Mouse (Mus musculus) embryonic facial prominence, embryonic 14.5 days (tissue): ENCODE results near the gene CN725425. TPM values are rescaled to one million over a fixed set of nuclear protein-coding genes. Genes with fewer than 3 reads are reported as not detected.
A peak's percentile ranks its signal among the peaks of the same experiment; 100 is the strongest.

ENCODE experiments used
- ATAC-seq: fragments of 200-750 bp; cut with Nextera tagmentation; 2 replicates; pipeline ENCODE4 v1.8.0; 2017; ENCODE audit warnings: low read depth, moderate number of reproducible peaks, moderate TSS enrichment
- DNase-seq: peaks from one replicate; pipeline ENCODE4 v3.0.0-alpha.2; 2015; ENCODE audit warnings: low spot score
- H3K27ac ChIP-seq: fragments of 300-500 bp; sonication (generic); replicated peaks from 2 replicates; pipeline ENCODE4 v1.5.1; 2014; ENCODE audit warnings: low read depth, mild to moderate bottlenecking, low read length, moderate library complexity
- H3K27me3 ChIP-seq: fragments of 300-500 bp; sonication (generic); replicated peaks from 2 replicates; pipeline ENCODE4 v1.6.1; 2014; ENCODE audit warnings: low read length; ENCODE audit not compliant: control insufficient read depth, insufficient read depth
- H3K36me3 ChIP-seq: fragments of 300-500 bp; sonication (generic); 2 replicates; pipeline ENCODE4 v1.6.1; 2014; ENCODE audit warnings: low read length, mixed read lengths; ENCODE audit not compliant: control insufficient read depth, insufficient read depth
- H3K4me1 ChIP-seq: fragments of 300-500 bp; sonication (generic); 2 replicates; pipeline ENCODE4 v1.6.1; 2014; ENCODE audit warnings: antibody characterized with exemption, low read length; ENCODE audit not compliant: control insufficient read depth, insufficient read depth
- H3K4me2 ChIP-seq: fragments of 300-500 bp; sonication (generic); 2 replicates; pipeline ENCODE4 v1.6.1; 2014; ENCODE audit warnings: low read depth, mild to moderate bottlenecking, low read length, moderate library complexity, mixed read lengths
- H3K4me3 ChIP-seq: fragments of 300-500 bp; sonication (generic); 2 replicates; pipeline ENCODE4 v1.5.1; 2014; ENCODE audit warnings: low read depth, mild to moderate bottlenecking, low read length
- H3K9ac ChIP-seq: fragments of 300-500 bp; sonication (generic); 2 replicates; pipeline ENCODE4 v1.6.1; 2014; ENCODE audit warnings: low read depth, mild to moderate bottlenecking, low read length, moderate library complexity, mixed read lengths
- H3K9me3 ChIP-seq: fragments of 300-500 bp; sonication (generic); 2 replicates; pipeline ENCODE4 v1.6.1; 2016; ENCODE audit warnings: low read length; ENCODE audit not compliant: control insufficient read depth
- whole genome bisulfite sequencing: fragments of 180-500 bp; shearing (Covaris S2); extraction: QIAGEN DNeasy Blood & Tissue Kit; methylation state at CpG from one replicate; pipeline ENCODE4 v1.1.7; 2014; 5-methylcytosine and 5-hydroxymethylcytosine counted together
- polyA plus RNA-seq: library from polyadenylated mRNA; unstranded; fragments of >200 nt; fragmentation: Nextera tagmentation; extraction: Ambion mirVana; gene quantifications from 2 replicates; pipeline ENCODE4 v1.2.1, GENCODE M21; 2014

The CN725425 gene
- polyA plus RNA-seq, 1 experiment from 2014 or later: not detected

- WGBS: 63% methylated on average over 4 of the region's 4 CpGs
- H3K4me2 ChIP-seq: no peak overlapping the region
These were observed 28.0 kb upstream of the CN725425 start for GRCm38 (mm10) chr15:91171332-91171731.

GRCm38 (mm10) chr15:91172193-91172592 lies 27.1 kb upstream of the CN725425 start:
- Histone ChIP-seq H3K9ac (no peak overlapping the region), H3K4me1 (peaks cover 13% of the 10 kb centered on the region; the same call in 1 of the 2 replicates), H3K27ac (no peak overlapping the region), H3K9me3 (no peaks in the 10 kb centered on the region), H3K4me3 (no peak overlapping the region), H3K27me3 (no peaks in the 10 kb centered on the region), H3K4me2 (no peak overlapping the region), H3K36me3 (no peaks in the 10 kb centered on the region)
- DNase-seq: peak; percentile 72
- no peak; the same call in 1 of the 2 replicates for ATAC-seq
- 44% methylated on average over 4 of the region's 4 CpGs for WGBS

More at GRCm38 (mm10) chr15:91171332-91171731, 28.0 kb upstream of the CN725425 start:
- Histone ChIP-seq H3K9me3 (no peaks in the 10 kb centered on the region), H3K36me3 (no peaks in the 10 kb centered on the region), H3K27me3 (no peaks in the 10 kb centered on the region), H3K4me3 (no peak overlapping the region), H3K9ac (no peak overlapping the region), H3K4me1 (peaks cover 13% of the 10 kb centered on the region; the same call in 1 of the 2 replicates), H3K27ac (0 out of 2 replicates have a peak overlapping the region, but pooled peaks have one; percentile 16)
- no peak for DNase-seq
- ATAC-seq: no peak

DNA sequence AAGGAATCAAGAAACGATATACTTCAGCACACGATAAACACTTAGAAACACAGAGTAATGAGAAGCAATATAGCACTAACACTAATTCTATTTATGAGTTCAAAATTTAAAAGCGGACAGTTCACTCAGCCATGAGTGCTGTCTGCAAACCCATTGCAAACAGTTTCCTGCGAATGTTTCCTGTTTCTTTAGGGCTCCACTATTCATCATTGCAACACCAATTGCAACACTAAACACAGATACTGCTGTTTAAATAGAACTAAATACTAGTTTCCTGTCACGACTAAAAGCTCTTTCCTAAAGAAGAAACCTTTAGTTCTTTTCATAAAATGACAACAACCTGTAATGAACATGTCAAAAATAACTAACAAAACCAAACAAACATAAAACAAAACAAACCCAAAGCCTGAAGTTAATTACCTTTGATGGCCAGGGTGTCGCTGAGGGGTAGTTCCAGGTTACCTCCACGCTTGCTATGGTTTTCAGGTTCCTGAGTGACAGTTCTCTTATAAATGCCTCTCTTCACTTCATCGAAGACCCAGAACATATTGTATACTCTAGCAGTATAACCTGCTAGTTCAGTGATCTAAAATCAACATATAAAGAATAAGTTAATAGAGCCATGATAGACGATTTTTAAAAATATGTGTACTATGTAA lies 20.5 kb upstream of the CN725425 start:
- no peaks in the 10 kb centered on the region for H3K27me3 ChIP-seq
- H3K27ac ChIP-seq: no peak overlapping the region
- no peak for DNase-seq
- no peaks in the 10 kb centered on the region for H3K36me3 ChIP-seq
- no peaks in the 10 kb centered on the region for H3K9me3 ChIP-seq
- no peak overlapping the region for H3K4me3 ChIP-seq
- ATAC-seq: no peak
- H3K9ac ChIP-seq: no peak overlapping the region
- no peak overlapping the region for H3K4me2 ChIP-seq
- 70% methylated on average over 9 of the region's 9 CpGs for WGBS
- H3K4me1 ChIP-seq: no peaks in the 10 kb centered on the region

DNA sequence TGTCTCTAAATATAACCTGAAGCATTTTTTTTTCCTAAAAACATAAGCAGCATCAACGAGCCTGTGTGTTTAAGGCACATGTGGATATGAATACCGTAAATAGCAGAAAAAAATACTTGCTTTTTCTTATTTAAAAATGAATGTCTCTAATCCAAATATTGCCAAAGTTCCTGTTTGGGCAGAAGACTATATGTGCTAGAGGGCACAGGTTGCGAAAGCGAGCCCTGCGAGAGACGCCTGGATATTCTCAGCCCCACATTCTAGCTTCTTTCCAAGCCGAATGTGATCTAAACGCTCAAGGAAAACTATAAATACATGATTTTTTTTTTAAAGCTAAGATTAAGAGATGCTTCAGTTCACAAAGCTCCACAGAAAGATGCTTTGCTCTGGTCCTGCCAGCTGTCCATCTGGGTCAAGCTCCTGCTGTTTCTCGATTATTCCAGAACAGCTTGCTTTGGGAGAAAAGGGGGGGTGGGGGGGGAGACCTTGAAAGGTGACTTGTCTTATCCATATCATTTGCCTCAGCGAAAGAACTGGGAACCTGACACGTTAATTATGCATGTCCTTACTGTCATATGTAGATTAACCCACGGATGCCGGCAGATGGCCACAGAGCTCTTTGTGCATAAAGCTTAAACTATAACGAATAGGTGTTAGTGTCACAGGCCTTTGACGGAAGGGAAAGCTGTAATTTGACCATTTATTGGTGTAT lies 19.2 kb upstream of the CN725425 start:
- Histone ChIP-seq H3K4me2 (no peak overlapping the region), H3K27me3 (no peaks in the 10 kb centered on the region), H3K4me1 (no peaks in the 10 kb centered on the region), H3K9me3 (no peaks in the 10 kb centered on the region), H3K36me3 (no peaks in the 10 kb centered on the region), H3K9ac (no peak overlapping the region), H3K27ac (no peak overlapping the region), H3K4me3 (no peak overlapping the region)
- no peak for ATAC-seq
- DNase-seq: no peak
- WGBS: 70% methylated on average over 15 of the region's 15 CpGs

DNA sequence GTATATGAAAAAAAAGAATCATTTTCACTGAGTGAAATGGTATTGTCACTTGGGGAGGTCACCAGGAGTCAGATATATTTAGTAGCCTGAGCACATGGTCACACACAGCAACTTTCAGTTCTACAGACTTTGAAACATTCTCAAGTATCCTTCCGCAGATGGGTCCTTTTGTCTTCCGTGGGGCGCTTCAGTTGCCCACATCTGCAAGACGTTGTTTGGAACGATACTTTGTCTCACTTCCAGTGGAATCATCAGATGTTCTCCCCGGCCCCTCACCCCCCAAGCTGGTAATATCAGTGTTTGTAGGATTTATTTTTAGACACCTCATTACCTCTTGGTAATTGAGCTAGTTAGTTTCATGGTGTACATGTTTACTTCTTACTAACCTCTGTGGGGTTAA lies 12.9 kb upstream of the CN725425 start:
- Histone ChIP-seq H3K4me1 (0 out of 2 replicates have a peak, but pooled peaks cover 6% of the 10 kb centered on the region), H3K9ac (no peak overlapping the region), H3K27me3 (no peaks in the 10 kb centered on the region), H3K36me3 (no peaks in the 10 kb centered on the region), H3K27ac (no peak overlapping the region), H3K9me3 (no peaks in the 10 kb centered on the region), H3K4me3 (no peak overlapping the region), H3K4me2 (no peak overlapping the region)
- DNase-seq: no peak
- ATAC-seq: no peak; the same call in 1 of the 2 replicates
- 56% methylated on average over 6 of the region's 6 CpGs for WGBS

GRCm38 (mm10) chr15:91190026-91190425 lies 9.3 kb upstream of the CN725425 start:
- peak overlapping the region; percentile 45 for H3K4me3 ChIP-seq
- ATAC-seq (no peak), DNase-seq (no peak)
- H3K9ac ChIP-seq: peak overlapping the region; percentile 41
- no peaks in the 10 kb centered on the region for H3K36me3 ChIP-seq
- no peak overlapping the region for H3K27ac ChIP-seq
- 0 out of 2 replicates have a peak, but pooled peaks cover 6% of the 10 kb centered on the region for H3K4me1 ChIP-seq
- WGBS: 41% methylated on average over 4 of the region's 4 CpGs
- no peaks in the 10 kb centered on the region for H3K9me3 ChIP-seq
- no peaks in the 10 kb centered on the region for H3K27me3 ChIP-seq
- peak overlapping the region; percentile 63 for H3K4me2 ChIP-seq

GRCm38 (mm10) chr15:91190519-91191207 lies 8.6 kb upstream of the CN725425 start:
- DNase-seq: peak; percentile 20
- H3K27me3 ChIP-seq: no peaks in the 10 kb centered on the region
- ATAC-seq: no peak
- H3K9me3 ChIP-seq: no peaks in the 10 kb centered on the region
- H3K4me2 ChIP-seq: peak overlapping the region; percentile 63
- 36% methylated on average over 17 of the region's 17 CpGs for WGBS
- peak overlapping the region; percentile 45 for H3K4me3 ChIP-seq
- H3K36me3 ChIP-seq: no peaks in the 10 kb centered on the region
- H3K27ac ChIP-seq: peak overlapping the region; percentile 83; the same call in 1 of the 2 replicates
- peak overlapping the region; percentile 41; the same call in 1 of the 2 replicates for H3K9ac ChIP-seq
- 0 out of 2 replicates have a peak, but pooled peaks cover 6% of the 10 kb centered on the region for H3K4me1 ChIP-seq

DNA sequence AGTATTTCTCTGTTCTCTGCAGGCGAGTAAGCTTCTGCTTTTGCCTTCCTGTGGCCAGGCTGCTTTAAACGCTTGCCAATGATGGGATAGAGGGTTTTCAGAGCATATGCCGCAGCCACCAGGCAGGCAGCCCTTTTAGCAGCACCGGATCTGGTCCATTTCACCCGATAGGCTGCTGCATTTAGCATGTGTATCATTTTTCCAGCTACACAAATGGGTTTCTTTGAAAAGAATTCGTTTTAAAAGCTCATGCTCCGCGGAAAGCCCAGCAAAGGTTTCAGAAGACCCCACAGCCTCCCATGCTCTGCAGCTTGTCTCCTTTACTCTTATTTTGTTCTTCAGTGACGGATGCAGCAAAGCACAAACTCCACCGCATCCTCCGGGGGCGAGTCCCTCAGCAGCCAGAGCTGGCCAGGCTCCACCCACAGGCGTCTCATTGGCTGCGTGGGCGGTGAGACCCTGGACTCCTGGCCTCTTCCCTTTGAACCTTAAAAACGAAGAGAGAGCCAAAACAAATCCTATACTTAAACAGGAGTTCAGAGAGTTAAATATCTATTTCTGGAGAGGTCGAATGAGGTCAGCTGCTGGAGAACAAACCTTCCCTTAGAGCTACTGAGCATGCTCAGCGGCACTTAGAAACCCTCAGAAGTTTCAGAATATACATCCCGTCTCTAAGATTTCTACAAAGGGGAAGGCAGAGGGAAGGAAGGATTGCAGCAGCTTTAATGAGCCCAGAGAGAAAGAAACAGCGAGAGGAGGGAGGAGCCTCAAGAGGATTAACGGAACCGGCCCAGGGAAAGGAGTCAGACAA lies 7.7 kb upstream of the CN725425 start, which contains the start of gene Abcd2:
Gene Abcd2 (minus strand): TSS at position 388 of the 811 bp plus-strand sequence.
- 0% methylated on average over 22 of the region's 22 CpGs for WGBS
- peak within 1 kb of the TSS; percentile 45 for H3K4me3 ChIP-seq
- ATAC-seq (peak; percentile 95), DNase-seq (peak; percentile 92)
- H3K9me3 ChIP-seq: no peaks in the 10 kb centered on the region
- H3K27ac ChIP-seq: peak within 1 kb of the TSS; percentile 83
- H3K9ac ChIP-seq: peak within 1 kb of the TSS; percentile 55
- peak within 1 kb of the TSS; percentile 63 for H3K4me2 ChIP-seq
- H3K27me3 ChIP-seq: no peaks in the 10 kb centered on the region
- no peaks in the 10 kb centered on the region for H3K36me3 ChIP-seq
- H3K4me1 ChIP-seq: 0 out of 2 replicates have a peak, but pooled peaks cover 6% of the 10 kb centered on the region
